Mouse (Mus musculus): ENCODE data around the gene Ptch1. TPM values are rescaled to one million over a fixed set of nuclear protein-coding genes. Genes with fewer than 3 reads are reported as not detected.

Ptch1 gene
- total and polyA plus RNA-seq, 3 experiments = 6.2 to 14.9 (median 7.4) TPM

- dilution Hi-C loops (cut with MboI; ENCODE audit: extremely low pct_ligation_motif_present, extremely low pct_unique_long_range_greater_than_20kb, low sequenced_read_pairs) (no loop called here), in situ Hi-C loops (cut with MboI; ENCODE audit: low pct_ligation_motif_present, low pct_unique_long_range_greater_than_20kb, low sequenced_read_pairs) (no loop called here)
- Histone ChIP-seq H3K27me3 (replicated peaks) (no peaks in the 10 kb centered on the region), H3K9ac (ENCODE audit: insufficient read depth, low read depth) (no peak overlapping the region), H3K36me3 (replicated peaks in 1 of 2; ENCODE audit: control insufficient read depth in 1 of 2, insufficient read depth in 1 of 2, low read length in 1 of 2) (peaks cover 61 to 86% of the 10 kb centered on the region in 2 experiments), H3K27ac (ENCODE audit: insufficient read depth, low read depth) (no peak overlapping the region), H3K9me3 (replicated peaks; ENCODE audit: low read length) (no peaks in the 10 kb centered on the region), H3K4me2 (ENCODE audit: insufficient read depth, low read depth, poor library complexity, severe bottlenecking) (no peak overlapping the region), H3K4me1 (ENCODE audit: control insufficient read depth in 1 of 2, insufficient read depth in 2 of 2) (peaks cover 8 to 32% of the 10 kb centered on the region in 2 experiments; a peak in 3 of 4 replicates), H3K79me2 (replicated peaks; ENCODE audit: control insufficient read depth, extremely low read depth, insufficient read depth, poor library complexity, severe bottlenecking) (no peaks in the 10 kb centered on the region), H3K4me3 (replicated peaks in 1 of 3; ENCODE audit: low read depth in 2 of 3, low read length in 2 of 3, poor library complexity in 1 of 3) (no peak overlapping the region)
- TF ChIP-seq POLR2A (IDR thresholded peaks at IDR 0.05; ENCODE audit: low read depth, low read length) (no peak), MAX (IDR thresholded peaks at IDR 0.05; ENCODE audit: low read length) (no peak), BHLHE40 (IDR thresholded peaks at IDR 0.05; ENCODE audit: low read depth, low read length) (no peak), CTCF (conservative IDR thresholded peaks at IDR 0.05 in 1 of 2, IDR thresholded peaks at IDR 0.05 in 1 of 2; ENCODE audit: low read depth in 2 of 2, low read length in 2 of 2) (no peak)
- DNase-seq (ENCODE audit: extremely low read depth) = no peak
Observed at GRCm38 (mm10) chr13:63530857-63531256, 42.5 kb downstream of the Ptch1 start.

GRCm38 (mm10) chr13:63530371-63530764 is 43.0 kb downstream of the Ptch1 start:
- Histone ChIP-seq H3K4me2 (ENCODE audit: insufficient read depth, low read depth, poor library complexity, severe bottlenecking) (no peak overlapping the region), H3K79me2 (replicated peaks; ENCODE audit: control insufficient read depth, extremely low read depth, insufficient read depth, poor library complexity, severe bottlenecking) (no peaks in the 10 kb centered on the region), H3K36me3 (replicated peaks in 1 of 2; ENCODE audit: control insufficient read depth in 1 of 2, insufficient read depth in 1 of 2, low read length in 1 of 2) (peaks cover 56 to 86% of the 10 kb centered on the region in 2 experiments), H3K9ac (ENCODE audit: insufficient read depth, low read depth) (no peak overlapping the region), H3K4me1 (ENCODE audit: control insufficient read depth in 1 of 2, insufficient read depth in 2 of 2) (peaks cover 8 to 32% of the 10 kb centered on the region in 2 experiments; a peak in 3 of 4 replicates), H3K4me3 (replicated peaks in 1 of 3; ENCODE audit: low read depth in 2 of 3, low read length in 2 of 3, poor library complexity in 1 of 3) (no peak overlapping the region), H3K27me3 (replicated peaks) (no peaks in the 10 kb centered on the region), H3K27ac (ENCODE audit: insufficient read depth, low read depth) (no peak overlapping the region), H3K9me3 (replicated peaks; ENCODE audit: low read length) (no peaks in the 10 kb centered on the region)
- TF ChIP-seq BHLHE40 (IDR thresholded peaks at IDR 0.05; ENCODE audit: low read depth, low read length) = no peak
- no peak for TF ChIP-seq HCFC1 (IDR thresholded peaks at IDR 0.05; ENCODE audit: low read depth, low read length)
- no peak for TF ChIP-seq MAX (IDR thresholded peaks at IDR 0.05; ENCODE audit: low read length)
- TF ChIP-seq SIN3A (IDR thresholded peaks at IDR 0.05; ENCODE audit: low read length) = no peak
- no peak for TF ChIP-seq CHD2 (IDR thresholded peaks at IDR 0.05; ENCODE audit: low read length)
- no peak for TF ChIP-seq ZNF384 (IDR thresholded peaks at IDR 0.05; ENCODE audit: low read depth, low read length)
- no peak for TF ChIP-seq POLR2AphosphoS2 (IDR thresholded peaks at IDR 0.05; ENCODE audit: low read depth, low read length)
- no peak for TF ChIP-seq NELFE (IDR thresholded peaks at IDR 0.05; ENCODE audit: low read depth, low read length)
- TF ChIP-seq EP300 (IDR thresholded peaks at IDR 0.05; ENCODE audit: low read length) = no peak
- TF ChIP-seq UBTF (IDR thresholded peaks at IDR 0.05; ENCODE audit: low read depth, low read length) = no peak
- no peak for TF ChIP-seq ZMIZ1 (IDR thresholded peaks at IDR 0.05; ENCODE audit: low read depth, low read length)
- no peak for DNase-seq (ENCODE audit: extremely low read depth)
- dilution Hi-C loops (cut with MboI; ENCODE audit: extremely low pct_ligation_motif_present, extremely low pct_unique_long_range_greater_than_20kb, low sequenced_read_pairs) = no loop called here
- in situ Hi-C loops (cut with MboI; ENCODE audit: low pct_ligation_motif_present, low pct_unique_long_range_greater_than_20kb, low sequenced_read_pairs) = no loop called here

- Histone ChIP-seq H3K4me3 (replicated peaks in 1 of 3; ENCODE audit: low read depth in 2 of 3, low read length in 2 of 3, poor library complexity in 1 of 3) (no peak overlapping the region), H3K36me3 (replicated peaks in 1 of 2; ENCODE audit: control insufficient read depth in 1 of 2, insufficient read depth in 1 of 2, low read length in 1 of 2) (peaks cover 59 to 86% of the 10 kb centered on the region in 2 experiments)
- in situ Hi-C loops (cut with MboI; ENCODE audit: low pct_ligation_motif_present, low pct_unique_long_range_greater_than_20kb, low sequenced_read_pairs) = no loop called here
Observed at GRCm38 (mm10) chr13:63529602-63530370, 43.6 kb downstream of the Ptch1 start.

More at GRCm38 (mm10) chr13:63529602-63530370, 43.6 kb downstream of the Ptch1 start:
- peaks cover 8 to 32% of the 10 kb centered on the region in 2 experiments; a peak in 3 of 4 replicates for H3K4me1 ChIP-seq (ENCODE audit: control insufficient read depth in 1 of 2, insufficient read depth in 2 of 2)
- H3K27me3 ChIP-seq (replicated peaks) = no peaks in the 10 kb centered on the region
- no peaks in the 10 kb centered on the region for H3K9me3 ChIP-seq (replicated peaks; ENCODE audit: low read length)
- no peak for TF ChIP-seq EP300 (IDR thresholded peaks at IDR 0.05; ENCODE audit: low read length)
- no peak for TF ChIP-seq KAT2A (IDR thresholded peaks at IDR 0.05; ENCODE audit: insufficient replicate concordance, low read length)
- no peak for TF ChIP-seq ELF1 (IDR thresholded peaks at IDR 0.05; ENCODE audit: low read depth, low read length)
- no peak for TF ChIP-seq ZMIZ1 (IDR thresholded peaks at IDR 0.05; ENCODE audit: low read depth, low read length)
- no peak for TF ChIP-seq UBTF (IDR thresholded peaks at IDR 0.05; ENCODE audit: low read depth, low read length)
- no peak for TF ChIP-seq MYC (IDR thresholded peaks at IDR 0.05; ENCODE audit: low read depth, low read length)
- no peak for TF ChIP-seq NELFE (IDR thresholded peaks at IDR 0.05; ENCODE audit: low read depth, low read length)
- no peak for TF ChIP-seq CTCF (conservative IDR thresholded peaks at IDR 0.05 in 1 of 2, IDR thresholded peaks at IDR 0.05 in 1 of 2; ENCODE audit: low read depth in 2 of 2, low read length in 2 of 2)
- TF ChIP-seq TBP (conservative IDR thresholded peaks at IDR 0.05; ENCODE audit: low read depth, low read length) = no peak
- no peak for TF ChIP-seq MAZ (IDR thresholded peaks at IDR 0.05; ENCODE audit: low read depth, low read length)
- TF ChIP-seq CHD1 (IDR thresholded peaks at IDR 0.05; ENCODE audit: low read depth, low read length) = no peak
- TF ChIP-seq JUN (IDR thresholded peaks at IDR 0.05; ENCODE audit: insufficient read depth, low read depth, low read length) = no peak
- no peak for TF ChIP-seq MAX (IDR thresholded peaks at IDR 0.05; ENCODE audit: low read length)
- TF ChIP-seq RAD21 (IDR thresholded peaks at IDR 0.05; ENCODE audit: low read depth, low read length) = no peak
- no peak for TF ChIP-seq NRF1 (IDR thresholded peaks at IDR 0.05; ENCODE audit: low read depth, low read length)
- DNase-seq (ENCODE audit: extremely low read depth) = no peak
- no peaks in the 10 kb centered on the region for H3K79me2 ChIP-seq (replicated peaks; ENCODE audit: control insufficient read depth, extremely low read depth, insufficient read depth, poor library complexity, severe bottlenecking)
- H3K4me2 ChIP-seq (ENCODE audit: insufficient read depth, low read depth, poor library complexity, severe bottlenecking) = no peak overlapping the region
- no peak overlapping the region for H3K27ac ChIP-seq (ENCODE audit: insufficient read depth, low read depth)
- no peak overlapping the region for H3K9ac ChIP-seq (ENCODE audit: insufficient read depth, low read depth)
- dilution Hi-C loops (cut with MboI; ENCODE audit: extremely low pct_ligation_motif_present, extremely low pct_unique_long_range_greater_than_20kb, low sequenced_read_pairs) = no loop called here

All from CH12.LX (cell line).